Mouse (Mus musculus): Measurements from ENCODE around the gene Msh6. TPM values are rescaled to one million over a fixed set of nuclear protein-coding genes. Genes with fewer than 3 reads are reported as not detected.

The Msh6 gene
- total and polyA plus RNA-seq, 3 experiments, result 76.5 to 79.3 (median 79.0) TPM

GRCm38 (mm10) chr17:87972856-87973255 is 2.0 kb upstream of the Msh6 start:
- in situ Hi-C loops (cut with MboI; ENCODE audit: low pct_ligation_motif_present, low pct_unique_long_range_greater_than_20kb, low sequenced_read_pairs), result no loop called here

GRCm38 (mm10) chr17:87973261-87974167 is 1.3 kb upstream of the Msh6 start:
- no peak for TF ChIP-seq TBP (conservative IDR thresholded peaks at IDR 0.05; ENCODE audit: low read depth, low read length)
- TF ChIP-seq NELFE (IDR thresholded peaks at IDR 0.05; ENCODE audit: low read depth, low read length), result no peak
- no peak for TF ChIP-seq POLR2AphosphoS2 (IDR thresholded peaks at IDR 0.05; ENCODE audit: low read depth, low read length)
- no peak for TF ChIP-seq MAX (IDR thresholded peaks at IDR 0.05; ENCODE audit: low read length)
- no peak for TF ChIP-seq PAX5 (IDR thresholded peaks at IDR 0.05; ENCODE audit: low read length)
- TF ChIP-seq ZNF384 (IDR thresholded peaks at IDR 0.05; ENCODE audit: low read depth, low read length), result peak; percentile 29
- Histone ChIP-seq H3K4me2 (ENCODE audit: insufficient read depth, low read depth, poor library complexity, severe bottlenecking) (peak overlapping the region; percentile 85; the same call in 1 of the 2 replicates), H3K36me3 (replicated peaks in 1 of 2; ENCODE audit: control insufficient read depth in 1 of 2, insufficient read depth in 1 of 2, low read length in 1 of 2) (peaks cover 8 to 15% of the 10 kb centered on the region in 2 experiments), H3K4me1 (ENCODE audit: control insufficient read depth in 1 of 2, insufficient read depth in 2 of 2) (peaks cover 9 to 25% of the 10 kb centered on the region in 2 experiments), H3K79me2 (replicated peaks; ENCODE audit: control insufficient read depth, extremely low read depth, insufficient read depth, poor library complexity, severe bottlenecking) (peaks cover 34% of the 10 kb centered on the region), H3K9ac (ENCODE audit: insufficient read depth, low read depth) (no peak overlapping the region; the same call in 1 of the 2 replicates), H3K27me3 (replicated peaks) (no peaks in the 10 kb centered on the region), H3K4me3 (replicated peaks in 1 of 3; ENCODE audit: low read depth in 2 of 3, low read length in 2 of 3, poor library complexity in 1 of 3) (no peak overlapping the region), H3K9me3 (replicated peaks; ENCODE audit: low read length) (peaks cover 14% of the 10 kb centered on the region), H3K27ac (ENCODE audit: insufficient read depth, low read depth) (no peak overlapping the region)
- no peak for DNase-seq (ENCODE audit: extremely low read depth)
- in situ Hi-C loops (cut with MboI; ENCODE audit: low pct_ligation_motif_present, low pct_unique_long_range_greater_than_20kb, low sequenced_read_pairs), result no loop called here
- dilution Hi-C loops (cut with MboI; ENCODE audit: extremely low pct_ligation_motif_present, extremely low pct_unique_long_range_greater_than_20kb, low sequenced_read_pairs), result no loop called here

More at GRCm38 (mm10) chr17:87972856-87973255, 2.0 kb upstream of the Msh6 start:
- no peak for TF ChIP-seq ZMIZ1 (IDR thresholded peaks at IDR 0.05; ENCODE audit: low read depth, low read length)
- no peak for TF ChIP-seq EP300 (IDR thresholded peaks at IDR 0.05; ENCODE audit: low read length)
- TF ChIP-seq CHD2 (IDR thresholded peaks at IDR 0.05; ENCODE audit: low read length), result no peak
- no peak for TF ChIP-seq CTCF (conservative IDR thresholded peaks at IDR 0.05 in 1 of 2, IDR thresholded peaks at IDR 0.05 in 1 of 2; ENCODE audit: low read depth in 2 of 2, low read length in 2 of 2)
- TF ChIP-seq TCF12 (IDR thresholded peaks at IDR 0.05; ENCODE audit: low read depth, low read length), result no peak
- no peak for TF ChIP-seq CHD1 (IDR thresholded peaks at IDR 0.05; ENCODE audit: low read depth, low read length)
- no peak for TF ChIP-seq POLR2A (IDR thresholded peaks at IDR 0.05; ENCODE audit: low read depth, low read length)
- TF ChIP-seq BHLHE40 (IDR thresholded peaks at IDR 0.05; ENCODE audit: low read depth, low read length), result no peak
- TF ChIP-seq ETS1 (conservative IDR thresholded peaks at IDR 0.05; ENCODE audit: low read depth, low read length), result no peak
- no peak for TF ChIP-seq SMC3 (IDR thresholded peaks at IDR 0.05; ENCODE audit: low read depth, low read length)
- TF ChIP-seq NRF1 (IDR thresholded peaks at IDR 0.05; ENCODE audit: low read depth, low read length), result no peak
- no peak for TF ChIP-seq MAX (IDR thresholded peaks at IDR 0.05; ENCODE audit: low read length)
- no peak for TF ChIP-seq NELFE (IDR thresholded peaks at IDR 0.05; ENCODE audit: low read depth, low read length)
- no peak for TF ChIP-seq JUND (conservative IDR thresholded peaks at IDR 0.05; ENCODE audit: low read depth, low read length)
- no peak for TF ChIP-seq SIN3A (IDR thresholded peaks at IDR 0.05; ENCODE audit: low read length)
- no peak for TF ChIP-seq MXI1 (IDR thresholded peaks at IDR 0.05; ENCODE audit: low read depth, low read length)
- no peak for TF ChIP-seq PAX5 (IDR thresholded peaks at IDR 0.05; ENCODE audit: low read length)
- TF ChIP-seq ZKSCAN1 (IDR thresholded peaks at IDR 0.05; ENCODE audit: borderline replicate concordance, low read depth, low read length), result no peak
- no peak for TF ChIP-seq ZC3H11A (IDR thresholded peaks at IDR 0.05; ENCODE audit: low read depth, low read length)
- Histone ChIP-seq H3K79me2 (replicated peaks; ENCODE audit: control insufficient read depth, extremely low read depth, insufficient read depth, poor library complexity, severe bottlenecking) (peaks cover 28% of the 10 kb centered on the region), H3K27me3 (replicated peaks) (no peaks in the 10 kb centered on the region), H3K9me3 (replicated peaks; ENCODE audit: low read length) (peaks cover 18% of the 10 kb centered on the region), H3K4me3 (replicated peaks in 1 of 3; ENCODE audit: low read depth in 2 of 3, low read length in 2 of 3, poor library complexity in 1 of 3) (no peak overlapping the region), H3K9ac (ENCODE audit: insufficient read depth, low read depth) (no peak overlapping the region), H3K4me1 (ENCODE audit: control insufficient read depth in 1 of 2, insufficient read depth in 2 of 2) (peaks cover 6 to 18% of the 10 kb centered on the region in 2 experiments), H3K27ac (ENCODE audit: insufficient read depth, low read depth) (no peak overlapping the region), H3K4me2 (ENCODE audit: insufficient read depth, low read depth, poor library complexity, severe bottlenecking) (no peak overlapping the region), H3K36me3 (replicated peaks in 1 of 2; ENCODE audit: control insufficient read depth in 1 of 2, insufficient read depth in 1 of 2, low read length in 1 of 2) (peaks cover 4 to 8% of the 10 kb centered on the region in 2 experiments)
- DNase-seq (ENCODE audit: extremely low read depth), result no peak
- dilution Hi-C loops (cut with MboI; ENCODE audit: extremely low pct_ligation_motif_present, extremely low pct_unique_long_range_greater_than_20kb, low sequenced_read_pairs), result no loop called here

Measured in CH12.LX (cell line).